Comparison of ENCODE assay signal across 9 mouse cellular contexts in genomic region chr2:26227788-26228187, GRCm38 (mm10). TPM values are rescaled to one million over a fixed set of nuclear protein-coding genes. Genes with fewer than 3 reads are reported as not detected.
DNase-seq lines count a peak whose midpoint lies in the region; ATAC-seq and TF ChIP-seq lines count a peak whose summit lies in the region.
"Had no signal": no experiment of that assay in that cellular context is flagged by ENCODE, and none has a peak within 500 bp of the region (broad histone marks: within the 10 kb centered on the region; RNA-seq: fewer than 3 reads in every experiment).

No protein-coding gene starts in this region.

- H3K9ac ChIP-seq in liver, embryonic 11.5 days (ENCODE audit: low read depth, low read length): no peak overlapping the region
- no peak overlapping the region for H3K9ac ChIP-seq in intestine, postnatal 0 days (ENCODE audit: low read depth, low read length)
- H3K9ac ChIP-seq in limb, embryonic 14.5 days (ENCODE audit: low read depth, low read length, severe bottlenecking): no peak overlapping the region

- no peak overlapping the region for H3K4me3 ChIP-seq in liver, embryonic 11.5 days (ENCODE audit: low read depth, low read length)
- H3K4me3 ChIP-seq in forebrain, embryonic 10.5 days: no peak overlapping the region
- H3K4me3 ChIP-seq in intestine, postnatal 0 days (ENCODE audit: low read depth, low read length): no peak overlapping the region
- H3K4me3 ChIP-seq in limb, embryonic 14.5 days (replicated peaks; ENCODE audit: low read length): no peak overlapping the region
- H3K4me3 ChIP-seq: erythroblast, embryonic 14.5 days had no signal

- H3K4me1 ChIP-seq in liver, embryonic 11.5 days (replicated peaks; ENCODE audit: control insufficient read depth, insufficient read depth, low read length): no peaks in the 10 kb centered on the region
- 0 out of 2 replicates have a peak, but pooled peaks cover 3% of the 10 kb centered on the region for H3K4me1 ChIP-seq in forebrain, embryonic 10.5 days
- no peaks in the 10 kb centered on the region for H3K4me1 ChIP-seq in intestine, postnatal 0 days (replicated peaks; ENCODE audit: control insufficient read depth, insufficient read depth, low read length)
- H3K4me1 ChIP-seq in limb, embryonic 14.5 days (ENCODE audit: control insufficient read depth, insufficient read depth, low read length): no peaks in the 10 kb centered on the region

- peak; percentile 27 for DNase-seq in liver
- no peak for DNase-seq in liver, embryonic 11.5 days (ENCODE audit: low spot score)
- peak; percentile 47 for DNase-seq in c-Kit-positive CD71-positive TER-119-negative erythroid progenitor cells, embryonic 14.5 days (ENCODE audit: low read depth)
- DNase-seq in forebrain, embryonic 10.5 days (ENCODE audit: extremely low spot score, low spot score): peak; percentile 47
- peak; percentile 82 for DNase-seq in limb, embryonic 14.5 days (ENCODE audit: low spot score)
- no peak for DNase-seq in urinary bladder, postnatal 25 days (ENCODE audit: low spot score)

- WGBS in liver, embryonic 11.5 days: 57% methylated on average over 1 of the region's 1 CpGs
- 68% methylated on average over 1 of the region's 1 CpGs for WGBS in forebrain, embryonic 10.5 days
- 72% methylated on average over 1 of the region's 1 CpGs for WGBS in intestine, postnatal 0 days
- 58% methylated on average over 1 of the region's 1 CpGs for WGBS in limb, embryonic 14.5 days

- no peaks in the 10 kb centered on the region for H3K27me3 ChIP-seq in liver, embryonic 11.5 days (replicated peaks; ENCODE audit: control insufficient read depth, insufficient read depth, low read length)
- H3K27me3 ChIP-seq in forebrain, embryonic 10.5 days (ENCODE audit: poor library complexity, severe bottlenecking): no peaks in the 10 kb centered on the region
- H3K27me3 ChIP-seq in intestine, postnatal 0 days (replicated peaks; ENCODE audit: control insufficient read depth, insufficient read depth, low read length): no peaks in the 10 kb centered on the region
- no peaks in the 10 kb centered on the region for H3K27me3 ChIP-seq in limb, embryonic 14.5 days (ENCODE audit: control insufficient read depth, insufficient read depth, low read length)

- peak; percentile 87 for TF ChIP-seq CTCF in intestine, postnatal 0 days (IDR thresholded peaks at IDR 0.05; ENCODE audit: low read depth)

- H3K4me2 ChIP-seq in liver, embryonic 11.5 days: no peak overlapping the region
- H3K4me2 ChIP-seq in intestine, postnatal 0 days (replicated peaks; ENCODE audit: low read depth): no peak overlapping the region
- H3K4me2 ChIP-seq in limb, embryonic 14.5 days (replicated peaks; ENCODE audit: low read depth, low read length, severe bottlenecking): no peak overlapping the region

- H3K9me3 ChIP-seq in liver, embryonic 11.5 days (ENCODE audit: control insufficient read depth, low read length): no peaks in the 10 kb centered on the region
- no peaks in the 10 kb centered on the region for H3K9me3 ChIP-seq in forebrain, embryonic 10.5 days
- H3K9me3 ChIP-seq in intestine, postnatal 0 days (ENCODE audit: control insufficient read depth): no peaks in the 10 kb centered on the region
- H3K9me3 ChIP-seq in limb, embryonic 14.5 days (ENCODE audit: control insufficient read depth, low read length): no peaks in the 10 kb centered on the region

- H3K36me3 ChIP-seq in liver, embryonic 11.5 days (ENCODE audit: control insufficient read depth, insufficient read depth, low read length): peaks cover 6% of the 10 kb centered on the region; the same call in 1 of the 2 replicates
- H3K36me3 ChIP-seq in forebrain, embryonic 10.5 days (replicated peaks): peaks cover 57% of the 10 kb centered on the region
- H3K36me3 ChIP-seq in intestine, postnatal 0 days (ENCODE audit: control insufficient read depth, insufficient read depth): peaks cover 42% of the 10 kb centered on the region
- peaks cover 33% of the 10 kb centered on the region for H3K36me3 ChIP-seq in limb, embryonic 14.5 days (ENCODE audit: control insufficient read depth, insufficient read depth, low read length)

- TF ChIP-seq POLR2A in limb, embryonic 14.5 days (IDR thresholded peaks at IDR 0.05; ENCODE audit: borderline replicate concordance, extremely low read depth, insufficient read depth, insufficient read length): no peak

- H3K27ac ChIP-seq in liver, embryonic 11.5 days (ENCODE audit: low read depth, low read length): no peak overlapping the region
- no peak overlapping the region for H3K27ac ChIP-seq in forebrain, embryonic 10.5 days
- H3K27ac ChIP-seq in intestine, postnatal 0 days (ENCODE audit: low read depth, low read length): no peak overlapping the region
- H3K27ac ChIP-seq in limb, embryonic 14.5 days (replicated peaks; ENCODE audit: low read depth, low read length): no peak overlapping the region

- no peak for ATAC-seq in liver, embryonic 11.5 days (replicated peaks; ENCODE audit: low FRiP score)
- ATAC-seq in intestine, postnatal 0 days: peak; percentile 39
- ATAC-seq in limb, embryonic 14.5 days (ENCODE audit: low FRiP score, low read depth): peak; percentile 77
- ATAC-seq in monocyte, adult 5-6 weeks (replicated peaks; ENCODE audit: insufficient number of reproducible peaks, low FRiP score, low TSS enrichment, poor library complexity, severe bottlenecking): peak; percentile 68; the same call in 1 of the 2 replicates

RNA-seq across cellular contexts. Expression of gene Qsox2, which starts 9.5 kb away (rescaled TPM):
- polyA plus RNA-seq in liver, embryonic 11.5 days (2014; fragmentation: Nextera tagmentation; extraction: Ambion mirVana): 13.5 and 14.7 TPM in 2 replicates
- polyA plus RNA-seq in forebrain, embryonic 10.5 days (2016; fragmentation: Nextera tagmentation; extraction: Ambion mirVana): 19.8 and 21.1 TPM in 2 replicates
- polyA plus RNA-seq in intestine, postnatal 0 days (2015; fragmentation: Nextera tagmentation; extraction: Ambion mirVana): 7.0 and 7.5 TPM in 2 replicates
- polyA plus RNA-seq in limb, embryonic 14.5 days (2012; rRNA removed): 22.4 and 25.3 TPM in 2 replicates
- polyA plus RNA-seq in limb, embryonic 14.5 days (2014; fragmentation: Nextera tagmentation; extraction: Ambion mirVana): 16.1 and 18.0 TPM in 2 replicates
- total RNA-seq in monocyte, adult 5-6 weeks (2017): 2.8 to 5.5 TPM (median 3.6 TPM) in 3 replicates

RNA-seq across cellular contexts. Expression of gene Lhx3, which starts 19.7 kb away (rescaled TPM):
- 0.09 TPM in 1 of 2 replicates, not detected in the other for polyA plus RNA-seq in liver, embryonic 11.5 days (2014; fragmentation: Nextera tagmentation; extraction: Ambion mirVana)
- 0.22 and 0.29 TPM in 2 replicates for polyA plus RNA-seq in forebrain, embryonic 10.5 days (2016; fragmentation: Nextera tagmentation; extraction: Ambion mirVana)
- 0.10 TPM in 1 of 2 replicates, not detected in the other for polyA plus RNA-seq in intestine, postnatal 0 days (2015; fragmentation: Nextera tagmentation; extraction: Ambion mirVana)
- 0.03 TPM in 2 replicates for polyA plus RNA-seq in limb, embryonic 14.5 days (2012; rRNA removed)
- polyA plus RNA-seq in limb, embryonic 14.5 days (2014; fragmentation: Nextera tagmentation; extraction: Ambion mirVana): not detected in 2 replicates
- not detected in 3 replicates for total RNA-seq in monocyte, adult 5-6 weeks (2017)
- polyA plus RNA-seq: erythroblast, embryonic 14.5 days had no signal

Comparison
In these comparisons a context has a peak if more than half of its experiments do, and no peak if none do; other contexts are left out.
1. DNase-seq: peak in liver (single experiment), c-Kit-positive CD71-positive TER-119-negative erythroid progenitor cells, embryonic 14.5 days (single experiment), forebrain, embryonic 10.5 days (single experiment) and limb, embryonic 14.5 days (single experiment); none in liver, embryonic 11.5 days (single experiment) and urinary bladder, postnatal 25 days (single experiment).